In the genomic region with DNA sequence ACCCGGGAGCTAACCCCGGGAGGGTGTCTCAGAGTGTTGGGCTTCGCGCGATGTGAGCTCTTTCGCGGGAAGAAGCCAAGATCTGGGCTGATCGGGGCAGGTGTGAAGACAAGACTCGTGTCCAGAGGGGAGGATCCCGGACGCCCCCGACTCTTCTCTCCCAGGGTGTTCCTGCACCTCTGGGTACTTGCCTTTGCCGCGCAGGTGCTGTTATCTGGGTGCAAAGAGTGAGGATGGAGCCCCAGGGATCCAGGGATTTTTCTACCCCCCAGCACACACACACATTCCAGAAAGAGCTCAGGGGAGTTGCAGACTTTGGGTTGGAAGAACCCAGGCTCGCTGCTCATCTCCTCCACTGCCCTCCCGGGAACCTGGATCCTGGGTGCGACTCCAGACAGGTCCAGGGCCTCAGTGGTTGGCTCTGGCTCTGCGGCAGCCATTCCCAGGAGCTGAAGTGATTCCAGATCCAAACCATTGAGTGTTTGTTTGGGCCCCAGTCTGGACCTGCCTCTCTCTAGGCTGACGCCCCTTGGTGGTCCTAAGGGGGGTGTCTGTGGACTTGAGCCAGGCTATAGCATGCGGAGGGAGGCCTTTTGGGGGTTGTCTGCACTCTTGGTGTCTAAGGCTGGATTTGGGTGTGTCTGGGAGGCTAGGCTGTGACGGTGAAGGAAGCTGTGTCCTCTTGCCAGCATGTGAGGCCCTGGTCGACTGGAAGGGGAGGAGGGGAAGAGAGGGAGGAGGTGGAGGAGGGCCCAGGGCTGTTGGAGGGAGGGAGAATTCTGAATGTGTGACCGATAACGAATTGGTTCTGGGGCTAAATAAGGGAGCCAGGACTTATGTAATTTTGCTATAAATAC, we compare ENCODE assay signal across 8 mouse cellular contexts. TPM values are rescaled to one million over a fixed set of nuclear protein-coding genes. Genes with fewer than 3 reads are reported as not detected.
DNase-seq lines count a peak whose midpoint lies in the region; ATAC-seq lines count a peak whose summit lies in the region.

No protein-coding gene starts in this region.

- DNase-seq in layer of hippocampus, adult 11-12 months (ENCODE audit: low spot score), result peak; percentile 74
- no peak for DNase-seq in layer of hippocampus, adult 9-10 months (ENCODE audit: low spot score)
- DNase-seq in embryonic facial prominence, embryonic 11.5 days (ENCODE audit: low spot score), result peak; percentile 52
- DNase-seq in heart, adult 18-20 months, result peak; percentile 85 to 89
- peak; percentile 45 for DNase-seq in kidney, adult 9 months
- peak; percentile 51 for DNase-seq in midbrain, embryonic 14.5 days

- H3K4me2 ChIP-seq in embryonic facial prominence, embryonic 11.5 days (ENCODE audit: low read depth, low read length), result peak overlapping the region; percentile 75
- peak overlapping the region; percentile 88 for H3K4me2 ChIP-seq in limb, embryonic 13.5 days (replicated peaks)
- peak overlapping the region; percentile 76 for H3K4me2 ChIP-seq in midbrain, embryonic 14.5 days (ENCODE audit: low read length)
- H3K4me2 ChIP-seq in stomach, embryonic 14.5 days (replicated peaks; ENCODE audit: low read depth, low read length), result peak overlapping the region; percentile 83

- no peaks in the 10 kb centered on the region for H3K36me3 ChIP-seq in embryonic facial prominence, embryonic 11.5 days (replicated peaks; ENCODE audit: control insufficient read depth, insufficient read depth, low read depth, low read length)
- no peaks in the 10 kb centered on the region for H3K36me3 ChIP-seq in limb, embryonic 13.5 days
- no peaks in the 10 kb centered on the region for H3K36me3 ChIP-seq in midbrain, embryonic 14.5 days (ENCODE audit: control insufficient read depth, insufficient read depth, low read length)
- no peaks in the 10 kb centered on the region for H3K36me3 ChIP-seq in stomach, embryonic 14.5 days (ENCODE audit: control insufficient read depth, insufficient read depth, low read length)

- no peak overlapping the region for H3K27ac ChIP-seq in embryonic facial prominence, embryonic 11.5 days (replicated peaks; ENCODE audit: low read depth, low read length)
- peak overlapping the region; percentile 92 for H3K27ac ChIP-seq in limb, embryonic 13.5 days
- H3K27ac ChIP-seq in midbrain, embryonic 14.5 days (replicated peaks; ENCODE audit: low read depth, low read length), result peak overlapping the region; percentile 26
- H3K27ac ChIP-seq in stomach, embryonic 14.5 days (ENCODE audit: low read length), result peak overlapping the region; percentile 75

- H3K4me3 ChIP-seq in embryonic facial prominence, embryonic 11.5 days (ENCODE audit: low read depth, low read length), result peak overlapping the region; percentile 81
- peak overlapping the region; percentile 82 for H3K4me3 ChIP-seq in limb, embryonic 13.5 days
- peak overlapping the region; percentile 50 for H3K4me3 ChIP-seq in midbrain, embryonic 14.5 days (replicated peaks; ENCODE audit: low read depth, low read length)
- H3K4me3 ChIP-seq in stomach, embryonic 14.5 days (ENCODE audit: low read depth, low read length), result peak overlapping the region; percentile 84

- H3K4me1 ChIP-seq in embryonic facial prominence, embryonic 11.5 days (ENCODE audit: control insufficient read depth, insufficient read depth, low read length), result no peaks in the 10 kb centered on the region; the same call in 1 of the 2 replicates
- H3K4me1 ChIP-seq in limb, embryonic 13.5 days, result peaks cover 66% of the 10 kb centered on the region
- H3K4me1 ChIP-seq in midbrain, embryonic 14.5 days (ENCODE audit: control insufficient read depth, insufficient read depth, low read length), result peaks cover 15% of the 10 kb centered on the region
- H3K4me1 ChIP-seq in stomach, embryonic 14.5 days (ENCODE audit: control insufficient read depth, insufficient read depth, low read length), result peaks cover 23% of the 10 kb centered on the region; the same call in 1 of the 2 replicates

- peak overlapping the region; percentile 85 for H3K9ac ChIP-seq in embryonic facial prominence, embryonic 11.5 days (replicated peaks; ENCODE audit: low read length)
- H3K9ac ChIP-seq in limb, embryonic 13.5 days, result peak overlapping the region; percentile 88
- H3K9ac ChIP-seq in midbrain, embryonic 14.5 days (replicated peaks; ENCODE audit: low read length), result peak overlapping the region; percentile 66
- peak overlapping the region; percentile 67 for H3K9ac ChIP-seq in stomach, embryonic 14.5 days (replicated peaks; ENCODE audit: low read depth, low read length)

- 3% methylated on average over 24 of the region's 24 CpGs for WGBS in embryonic facial prominence, embryonic 11.5 days
- 2% methylated on average over 24 of the region's 24 CpGs for WGBS in limb, embryonic 13.5 days
- WGBS in midbrain, embryonic 14.5 days, result 2% methylated on average over 24 of the region's 24 CpGs
- 2% methylated on average over 23 of the region's 24 CpGs for WGBS in stomach, embryonic 14.5 days

- no peaks in the 10 kb centered on the region for H3K9me3 ChIP-seq in embryonic facial prominence, embryonic 11.5 days (replicated peaks; ENCODE audit: control insufficient read depth, low read length)
- no peaks in the 10 kb centered on the region for H3K9me3 ChIP-seq in limb, embryonic 13.5 days
- H3K9me3 ChIP-seq in midbrain, embryonic 14.5 days (ENCODE audit: control insufficient read depth, low read length), result no peaks in the 10 kb centered on the region
- H3K9me3 ChIP-seq in stomach, embryonic 14.5 days (ENCODE audit: control insufficient read depth, low read depth, low read length), result no peaks in the 10 kb centered on the region

- H3K27me3 ChIP-seq in embryonic facial prominence, embryonic 11.5 days (ENCODE audit: control insufficient read depth, insufficient read depth, low read length), result 0 out of 2 replicates have a peak, but pooled peaks cover 2% of the 10 kb centered on the region
- no peaks in the 10 kb centered on the region for H3K27me3 ChIP-seq in limb, embryonic 13.5 days
- H3K27me3 ChIP-seq in midbrain, embryonic 14.5 days (ENCODE audit: control insufficient read depth, insufficient read depth, low read length), result 0 out of 2 replicates have a peak, but pooled peaks cover 8% of the 10 kb centered on the region
- H3K27me3 ChIP-seq in stomach, embryonic 14.5 days (ENCODE audit: control insufficient read depth, insufficient read depth, low read length), result no peaks in the 10 kb centered on the region

- peak; percentile 42 for ATAC-seq in embryonic facial prominence, embryonic 11.5 days (replicated peaks; ENCODE audit: insufficient number of reproducible peaks, low FRiP score, low TSS enrichment, low read depth)
- ATAC-seq in limb, embryonic 13.5 days (ENCODE audit: low FRiP score, low read depth), result peak; percentile 60
- no peak; the same call in 1 of the 2 replicates for ATAC-seq in midbrain, embryonic 14.5 days (ENCODE audit: low FRiP score, low TSS enrichment)
- peak; percentile 60; the same call in 1 of the 2 replicates for ATAC-seq in stomach, embryonic 14.5 days (ENCODE audit: insufficient number of reproducible peaks, insufficient read depth, low FRiP score, low read depth)

RNA-seq across cellular contexts. Expression of a gene that starts 1.3 kb away (rescaled TPM):
- polyA plus RNA-seq in embryonic facial prominence, embryonic 11.5 days (2014; fragmentation: Nextera tagmentation; extraction: Ambion mirVana), result 17.3 and 20.6 TPM in 2 replicates
- 10 to 100 TPM; 24.7 to 24.8 TPM for total RNA-seq in heart, adult 18-20 months (2021)
- 39.2 and 42.5 TPM in 2 replicates for polyA plus RNA-seq in limb, embryonic 13.5 days (2015; fragmentation: Nextera tagmentation; extraction: Ambion mirVana)
- 13.0 and 16.5 TPM in 2 replicates for polyA plus RNA-seq in midbrain, embryonic 14.5 days (2014; fragmentation: Nextera tagmentation; extraction: Ambion mirVana)
- 24.5 and 26.1 TPM in 2 replicates for polyA plus RNA-seq in stomach, embryonic 14.5 days (2014; fragmentation: Nextera tagmentation; extraction: Ambion mirVana)

RNA-seq across cellular contexts. Expression of a gene that starts 40.3 kb away (rescaled TPM):
- polyA plus RNA-seq in embryonic facial prominence, embryonic 11.5 days (2014; fragmentation: Nextera tagmentation; extraction: Ambion mirVana), result 1.5 and 2.3 TPM in 2 replicates
- total RNA-seq in heart, adult 18-20 months (2021), result under 1 TPM; 0.28 to 0.30 TPM
- polyA plus RNA-seq in limb, embryonic 13.5 days (2015; fragmentation: Nextera tagmentation; extraction: Ambion mirVana), result 0.17 and 0.37 TPM in 2 replicates
- 0.50 and 0.69 TPM in 2 replicates for polyA plus RNA-seq in midbrain, embryonic 14.5 days (2014; fragmentation: Nextera tagmentation; extraction: Ambion mirVana)
- 0.13 and 0.24 TPM in 2 replicates for polyA plus RNA-seq in stomach, embryonic 14.5 days (2014; fragmentation: Nextera tagmentation; extraction: Ambion mirVana)

RNA-seq across cellular contexts. Expression of a gene that starts 40.4 kb away (rescaled TPM):
- not detected in 2 replicates for polyA plus RNA-seq in embryonic facial prominence, embryonic 11.5 days (2014; fragmentation: Nextera tagmentation; extraction: Ambion mirVana)
- not detected for total RNA-seq in heart, adult 18-20 months (2021)
- polyA plus RNA-seq in limb, embryonic 13.5 days (2015; fragmentation: Nextera tagmentation; extraction: Ambion mirVana), result not detected in 2 replicates
- polyA plus RNA-seq in midbrain, embryonic 14.5 days (2014; fragmentation: Nextera tagmentation; extraction: Ambion mirVana), result not detected in 2 replicates
- not detected in 2 replicates for polyA plus RNA-seq in stomach, embryonic 14.5 days (2014; fragmentation: Nextera tagmentation; extraction: Ambion mirVana)

RNA-seq across cellular contexts. Expression of a gene that starts 46.8 kb away (rescaled TPM):
- polyA plus RNA-seq in embryonic facial prominence, embryonic 11.5 days (2014; fragmentation: Nextera tagmentation; extraction: Ambion mirVana), result 71.6 and 86.4 TPM in 2 replicates
- total RNA-seq in heart, adult 18-20 months (2021), result 10 to 100 TPM in 1 of 2 experiments, 1 to 10 TPM in 1; 8.4 to 11.2 TPM
- polyA plus RNA-seq in limb, embryonic 13.5 days (2015; fragmentation: Nextera tagmentation; extraction: Ambion mirVana), result 105 and 112 TPM in 2 replicates
- 301 and 306 TPM in 2 replicates for polyA plus RNA-seq in midbrain, embryonic 14.5 days (2014; fragmentation: Nextera tagmentation; extraction: Ambion mirVana)
- polyA plus RNA-seq in stomach, embryonic 14.5 days (2014; fragmentation: Nextera tagmentation; extraction: Ambion mirVana), result 75.2 and 77.5 TPM in 2 replicates

RNA-seq across cellular contexts. Expression of a gene that starts 50.1 kb away (rescaled TPM):
- polyA plus RNA-seq in embryonic facial prominence, embryonic 11.5 days (2014; fragmentation: Nextera tagmentation; extraction: Ambion mirVana), result not detected in 2 replicates
- not detected for total RNA-seq in heart, adult 18-20 months (2021)
- not detected in 2 replicates for polyA plus RNA-seq in limb, embryonic 13.5 days (2015; fragmentation: Nextera tagmentation; extraction: Ambion mirVana)
- not detected in 2 replicates for polyA plus RNA-seq in midbrain, embryonic 14.5 days (2014; fragmentation: Nextera tagmentation; extraction: Ambion mirVana)
- not detected in 2 replicates for polyA plus RNA-seq in stomach, embryonic 14.5 days (2014; fragmentation: Nextera tagmentation; extraction: Ambion mirVana)
